Mouse (Mus musculus) right cerebral cortex, postnatal 4 days (tissue): Measurements from ENCODE around the gene Sv2a.

ENCODE experiments used
- DNase-seq: peaks from one replicate; pipeline ENCODE4 v3.0.0-alpha.2; 2022

Gene Sv2a

GRCm38 (mm10) chr3:96220765-96221639 lies 40.1 kb downstream of the Sv2a start, which contains the start of the genes Hist2h2ac and Hist2h2be:
Gene Hist2h2ac (minus strand): TSS chr3:96220880.
Gene Hist2h2be (plus strand): TSS chr3:96221119.
- DNase-seq: peak; percentile 46

DNA sequence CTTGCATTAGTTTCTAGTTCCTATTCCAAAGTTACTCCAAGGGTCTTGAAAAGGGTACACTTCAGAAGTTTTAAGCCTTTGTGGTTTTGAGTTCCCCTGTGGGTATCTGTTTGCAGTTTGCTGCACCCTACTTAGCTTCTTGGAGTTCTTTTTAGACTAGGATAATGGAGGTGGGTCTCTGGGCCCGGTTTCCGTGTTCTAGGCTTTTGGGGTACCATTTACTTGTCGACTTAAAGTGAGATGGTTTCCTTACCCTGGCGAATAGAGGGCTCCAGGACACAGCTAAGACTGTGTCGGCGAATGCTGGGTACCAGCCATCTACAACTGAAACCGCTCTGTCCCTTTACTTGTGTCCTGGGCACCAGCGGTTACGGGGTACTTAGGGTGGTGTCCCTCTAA lies 40.7 kb downstream of the Sv2a start:
- DNase-seq: no peak

DNA sequence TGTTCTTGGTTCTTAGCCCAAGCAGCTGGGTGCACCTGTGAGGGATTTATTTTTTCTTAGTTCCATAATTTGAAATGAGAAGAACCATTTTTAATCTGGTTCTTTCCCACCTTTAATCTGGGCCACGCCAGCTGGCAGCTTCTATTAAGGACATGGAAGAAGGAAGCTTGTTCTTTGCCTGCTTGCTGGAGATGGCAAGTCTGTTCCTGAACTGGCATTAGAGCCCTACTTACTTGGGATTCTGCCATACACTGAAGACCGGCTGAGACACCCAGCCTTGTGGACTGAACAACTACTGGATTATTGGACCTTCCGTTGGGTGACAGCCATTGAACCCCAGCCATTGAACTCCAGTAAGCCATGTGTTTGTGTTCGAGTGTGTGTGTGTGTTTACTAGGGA lies 41.8 kb downstream of the Sv2a start:
- no peak for DNase-seq

- no peak for DNase-seq
Measured at GRCm38 (mm10) chr3:96225421-96225820, 44.5 kb downstream of the Sv2a start.

GRCm38 (mm10) chr3:96226695-96227648 lies 46.0 kb downstream of the Sv2a start:
- DNase-seq: no peak

DNA sequence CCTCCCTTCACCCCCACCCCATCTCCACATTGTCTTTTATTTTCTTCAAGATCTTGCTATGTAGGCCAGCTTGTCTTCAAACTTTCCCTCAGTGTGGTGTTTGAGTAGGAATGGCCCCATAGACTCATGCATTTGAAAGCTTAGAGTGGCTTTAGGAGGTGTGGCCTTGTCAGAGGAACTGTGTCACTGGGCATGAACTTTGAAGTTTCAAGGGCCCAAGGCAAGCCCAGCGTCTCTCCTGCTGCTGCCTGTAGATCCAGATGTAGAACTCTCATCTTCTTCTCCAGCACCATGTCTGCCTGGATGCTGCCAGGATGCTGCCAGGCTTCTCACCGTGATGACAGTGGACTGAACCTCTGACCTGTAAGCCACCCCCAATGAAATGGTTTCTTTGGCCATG lies 47.9 kb downstream of the Sv2a start:
- no peak for DNase-seq

DNA sequence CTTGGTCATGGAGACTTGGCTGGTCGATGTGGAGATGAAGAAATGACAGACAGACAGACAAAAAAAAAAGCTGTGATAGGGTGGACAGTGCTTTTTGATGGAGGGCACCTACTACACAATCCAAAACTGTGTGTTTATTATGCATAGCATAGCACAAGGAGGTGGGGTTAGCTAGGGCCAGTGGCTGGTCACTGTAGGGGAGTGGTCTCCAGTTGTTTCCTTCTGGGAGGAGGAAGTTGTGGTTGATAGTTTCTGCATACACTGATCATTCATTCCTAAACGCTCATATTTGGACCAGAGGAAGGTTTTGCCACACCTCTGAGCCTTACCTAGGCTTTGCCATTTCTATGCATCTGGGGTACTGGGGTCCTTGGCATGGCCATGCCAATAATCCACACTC lies 49.5 kb downstream of the Sv2a start:
- DNase-seq: no peak

- DNase-seq: no peak
Measured at GRCm38 (mm10) chr3:96230910-96231757, 50.2 kb downstream of the Sv2a start.

DNA sequence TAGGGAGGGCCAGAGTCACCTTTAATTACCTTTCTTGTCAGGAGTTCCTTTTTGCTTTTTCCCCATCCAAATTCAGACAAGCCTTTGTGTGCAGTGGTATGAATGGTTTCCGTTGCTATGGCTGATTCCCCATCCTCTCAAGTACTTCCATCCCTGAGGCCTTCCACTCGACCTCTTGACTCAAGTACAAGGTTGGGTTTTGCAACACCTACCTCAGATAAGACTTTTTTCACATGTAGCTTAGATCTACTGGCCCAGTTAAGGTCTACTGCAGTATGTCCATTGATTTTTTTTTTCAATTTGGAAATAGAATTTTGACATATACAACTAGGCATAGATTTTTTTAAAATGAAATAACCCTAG lies 50.8 kb downstream of the Sv2a start:
- DNase-seq: no peak

DNA sequence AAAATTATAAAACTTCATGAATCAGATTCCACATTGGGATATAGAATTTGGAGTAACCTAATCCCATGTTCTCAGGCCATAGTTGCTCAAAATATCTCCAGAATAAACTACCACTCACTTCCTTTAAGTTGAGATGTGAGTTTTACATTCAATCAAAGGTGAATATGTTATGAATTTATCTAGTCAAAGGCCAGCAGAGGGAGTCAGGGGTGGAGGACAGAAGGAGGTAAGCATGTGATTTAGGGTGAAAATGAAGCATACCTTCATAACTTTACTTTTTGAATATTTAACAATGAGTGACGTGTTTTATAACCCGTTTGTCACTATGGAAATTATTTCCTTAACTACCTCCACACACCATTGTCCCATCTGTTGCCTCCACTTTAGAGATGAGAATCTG lies 54.0 kb downstream of the Sv2a start:
- no peak for DNase-seq

GRCm38 (mm10) chr3:96235836-96236235 lies 54.9 kb downstream of the Sv2a start:
- no peak for DNase-seq

DNA sequence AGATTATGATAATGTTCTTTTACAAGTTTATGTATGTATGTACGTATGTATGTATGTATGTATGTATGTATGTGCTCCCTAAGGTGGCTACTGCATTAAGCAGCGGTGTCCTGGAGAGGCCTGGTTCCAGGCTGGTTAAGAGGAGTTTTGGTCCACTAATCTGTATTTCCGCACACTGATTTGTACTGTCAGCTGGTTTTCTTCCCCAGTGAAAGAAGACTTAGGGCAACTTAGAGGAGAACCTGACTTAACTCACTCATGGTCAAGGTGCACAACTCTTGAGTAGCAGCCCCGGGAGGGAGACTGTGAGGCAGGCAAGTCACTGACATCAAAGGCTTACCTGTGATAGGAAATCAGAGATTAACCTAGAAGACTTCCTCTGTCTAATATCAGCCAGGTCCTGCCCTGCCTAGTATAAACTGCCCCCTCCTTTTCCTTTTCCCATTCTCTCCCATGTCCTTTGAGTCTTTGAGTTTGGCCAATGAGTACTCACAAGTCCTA lies 55.9 kb downstream of the Sv2a start:
- DNase-seq: no peak

DNA sequence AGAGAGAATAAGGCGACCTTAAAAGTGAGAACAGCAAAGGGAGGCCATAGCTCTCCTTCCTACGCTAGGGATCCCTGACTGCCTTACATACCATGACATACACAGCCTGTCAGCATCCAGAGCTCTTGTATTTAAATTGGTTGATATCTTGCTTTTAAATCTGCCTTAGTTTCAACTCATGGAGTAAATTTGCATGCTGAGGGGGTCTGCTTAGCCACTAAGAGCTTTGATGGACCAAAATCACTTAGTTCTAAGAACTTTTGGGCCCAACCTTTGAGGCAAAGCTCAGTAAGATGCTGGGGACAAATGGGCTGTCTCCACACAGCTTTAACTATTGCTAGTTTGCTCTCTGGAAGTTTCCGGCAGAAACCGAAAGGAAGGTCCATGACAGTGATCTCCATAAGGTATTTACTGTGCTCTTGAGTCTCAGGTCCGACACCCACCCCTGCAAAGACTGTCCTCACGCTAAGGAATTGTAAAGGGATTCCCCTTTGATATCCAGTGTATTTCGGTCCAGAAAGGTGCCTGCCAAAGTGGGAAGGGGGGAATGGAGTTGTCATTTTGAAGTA lies 56.5 kb downstream of the Sv2a start:
- DNase-seq: no peak

DNA sequence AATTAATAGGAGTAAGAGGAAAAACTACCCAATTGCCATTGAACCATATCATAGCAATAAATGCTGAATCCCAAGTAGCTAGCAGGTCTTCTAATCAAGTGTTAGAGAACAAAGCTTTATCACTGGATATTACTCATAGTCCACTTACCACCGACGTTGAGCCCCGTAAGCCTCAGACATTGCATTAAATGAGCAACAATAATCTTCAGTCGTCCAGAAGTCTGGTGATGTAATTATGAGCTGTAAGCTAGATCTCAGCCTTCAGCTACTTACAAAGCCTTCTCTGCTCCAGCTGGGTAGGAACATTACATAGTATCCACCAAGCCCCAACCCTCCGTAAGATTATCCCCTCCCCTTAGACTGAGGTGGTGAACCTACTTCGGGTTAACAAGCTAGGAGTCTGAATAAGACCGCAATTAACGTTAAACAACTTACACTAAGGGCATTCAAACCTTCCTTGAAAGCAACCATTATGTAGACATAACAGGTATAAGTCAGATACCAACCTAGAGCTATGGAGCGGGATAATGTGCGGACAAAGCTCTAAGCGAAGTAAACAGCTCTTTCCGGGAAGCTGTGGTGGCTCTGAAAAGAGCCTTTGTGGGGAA lies 57.1 kb downstream of the Sv2a start:
- no peak for DNase-seq

- peak; percentile 18 for DNase-seq
Measured at GRCm38 (mm10) chr3:96238954-96239793, 58.2 kb downstream of the Sv2a start, which contains the start of gene Hist2h3c2. Gene Hist2h3c2 (minus strand): TSS chr3:96239127.

DNA sequence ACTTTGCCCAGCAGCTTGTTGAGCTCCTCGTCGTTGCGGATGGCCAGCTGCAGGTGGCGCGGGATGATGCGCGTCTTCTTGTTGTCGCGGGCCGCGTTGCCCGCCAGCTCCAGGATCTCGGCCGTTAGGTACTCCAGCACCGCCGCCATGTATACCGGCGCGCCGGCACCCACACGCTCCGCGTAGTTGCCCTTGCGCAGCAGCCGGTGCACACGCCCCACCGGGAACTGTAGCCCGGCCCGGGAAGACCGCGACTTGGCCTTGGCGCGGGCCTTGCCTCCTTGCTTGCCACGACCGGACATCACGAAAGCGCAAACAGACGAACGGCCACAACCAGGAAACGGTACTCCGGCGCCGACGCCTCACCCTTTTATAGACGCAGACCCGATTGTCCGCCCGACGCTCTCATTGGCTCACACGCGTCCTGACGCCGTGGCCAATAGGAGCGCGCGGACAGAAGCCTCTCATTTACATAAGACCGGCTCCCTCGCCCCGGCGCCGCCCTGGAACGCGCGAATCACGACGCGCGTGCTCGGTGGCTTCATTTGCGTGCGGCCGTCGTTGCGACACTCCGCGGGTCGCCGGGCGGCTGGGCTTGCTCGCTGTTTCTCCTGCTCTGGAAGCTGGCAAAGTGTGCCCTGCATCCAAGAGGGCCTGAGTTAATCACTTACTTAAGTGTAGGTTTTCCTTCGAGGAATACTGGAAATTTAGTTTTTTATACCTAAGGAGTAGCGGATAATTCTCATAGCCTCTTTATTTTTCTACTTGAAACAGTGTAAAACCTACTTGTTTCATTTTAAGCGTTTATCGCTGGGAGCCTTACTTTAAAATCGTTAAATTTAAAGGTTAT lies 59.2 kb downstream of the Sv2a start, which contains the start of gene Hist2h2aa2:
Hist2h2aa2 (minus strand) TSS at position 328 of the 850 bp plus-strand sequence.
- peak; percentile 87 for DNase-seq

DNA sequence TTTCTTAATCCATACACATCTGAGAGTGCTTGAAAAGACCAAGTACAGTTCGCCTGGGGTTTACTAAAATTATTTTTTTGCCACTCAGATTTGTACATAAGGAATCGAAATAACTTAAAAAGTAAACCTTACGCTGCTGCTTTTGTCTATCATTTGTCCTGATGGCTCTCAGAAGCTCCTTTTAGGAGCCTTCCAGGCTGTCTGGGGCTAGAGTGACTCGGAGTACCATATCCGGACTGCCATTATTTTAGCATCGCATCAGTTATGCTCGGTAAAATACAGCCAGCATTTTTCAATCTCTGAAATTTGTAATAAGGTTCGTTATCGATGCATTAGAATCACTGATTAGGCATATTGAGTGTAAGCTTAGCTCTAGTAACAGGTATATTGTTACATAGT lies 59.8 kb downstream of the Sv2a start:
- DNase-seq: no peak

- DNase-seq: no peak
Measured at GRCm38 (mm10) chr3:96243921-96244572, 63.1 kb downstream of the Sv2a start.
